In genomic region chr16:45849045-45849444, GRCm38 (mm10) we compare ENCODE assay signal across 27 mouse cellular contexts.
"Had no signal": no experiment of that assay in that cellular context is flagged by ENCODE, and none has a peak within 500 bp of the region (broad histone marks: within the 10 kb centered on the region; RNA-seq: fewer than 3 reads in every experiment).

No protein-coding gene starts in this region.

- DNase-seq: gastrocnemius, adult 2 months; gastrocnemius, postnatal 10 days; gastrocnemius, postnatal 25 days; heart, adult 11 months; heart, adult 2 months; heart, postnatal 14 days; heart, postnatal 36 days; kidney, adult 11 months; kidney, adult 2 months; kidney, adult 9 months; kidney, postnatal 14 days; kidney, postnatal 36 days; layer of hippocampus, adult 9-11 months; layer of hippocampus, postnatal 36 days; left cerebral cortex, postnatal 4 days had no signal

- H3K4me2 ChIP-seq: heart, embryonic 11.5 days; heart, embryonic 13.5 days; heart, embryonic 15.5 days; hindbrain, embryonic 13.5 days; hindbrain, embryonic 15.5 days; kidney, embryonic 15.5 days; limb, embryonic 13.5 days; limb, embryonic 15.5 days; liver, embryonic 12.5 days had no signal

- H3K27me3 ChIP-seq: heart, embryonic 13.5 days; heart, embryonic 15.5 days; kidney, embryonic 15.5 days; limb, embryonic 13.5 days; limb, embryonic 15.5 days had no signal

- H3K4me1 ChIP-seq: liver, embryonic 12.5 days had no signal

- H3K27ac ChIP-seq: gastrocnemius, adult 2 months; heart, adult 2 months; heart, embryonic 13.5 days; heart, embryonic 15.5 days; hindbrain, embryonic 13.5 days; hindbrain, embryonic 15.5 days; hindbrain, postnatal 0 days; kidney, embryonic 15.5 days; kidney, postnatal 0 days; limb, embryonic 13.5 days; limb, embryonic 15.5 days; liver, embryonic 12.5 days had no signal

- H3K9ac ChIP-seq: heart, embryonic 13.5 days; heart, embryonic 15.5 days; hindbrain, embryonic 13.5 days; hindbrain, embryonic 15.5 days; kidney, embryonic 15.5 days; limb, embryonic 13.5 days; limb, embryonic 15.5 days; liver, embryonic 12.5 days had no signal

- H3K4me3 ChIP-seq: gastrocnemius, adult 2 months; heart, adult 2 months; heart, embryonic 13.5 days; heart, embryonic 15.5 days; hindbrain, embryonic 13.5 days; hindbrain, embryonic 15.5 days; kidney, embryonic 15.5 days; limb, embryonic 13.5 days; limb, embryonic 15.5 days; liver, embryonic 12.5 days had no signal

- H3K36me3 ChIP-seq: heart, embryonic 13.5 days; heart, embryonic 15.5 days; hindbrain, embryonic 13.5 days; hindbrain, embryonic 15.5 days; kidney, embryonic 15.5 days; limb, embryonic 13.5 days; limb, embryonic 15.5 days; liver, embryonic 12.5 days had no signal

- ATAC-seq: hindbrain, postnatal 0 days; intestine, embryonic 16.5 days; liver, embryonic 12.5 days had no signal

- H3K9me3 ChIP-seq: heart, embryonic 13.5 days; heart, embryonic 15.5 days; hindbrain, embryonic 13.5 days; hindbrain, embryonic 15.5 days; kidney, embryonic 15.5 days; limb, embryonic 13.5 days; limb, embryonic 15.5 days; liver, embryonic 12.5 days had no signal
